In the genomic region with DNA sequence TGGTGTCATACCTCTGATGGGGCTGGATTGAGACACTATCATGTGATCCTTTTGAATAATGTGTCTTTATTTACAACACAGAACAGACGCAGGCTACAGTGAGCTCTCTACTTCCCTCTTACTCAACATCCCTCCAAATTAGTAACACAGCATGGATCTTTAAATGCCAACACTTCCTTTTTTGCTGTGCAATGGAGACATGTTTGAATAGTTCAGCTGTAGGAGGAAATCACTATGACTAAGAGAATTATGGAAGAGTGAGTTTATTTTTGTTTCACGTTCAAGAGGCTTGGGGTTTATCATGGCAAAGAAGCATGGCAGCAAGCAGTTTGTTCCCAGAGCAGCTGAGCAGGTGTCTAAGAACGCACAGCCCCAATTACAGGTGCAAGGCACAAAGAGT, we compare ENCODE assay signal across 34 mouse cellular contexts.
"Had no signal": no experiment of that assay in that cellular context is flagged by ENCODE, and none has a peak within 500 bp of the region (broad histone marks: within the 10 kb centered on the region; RNA-seq: fewer than 3 reads in every experiment).

No protein-coding gene starts in this region.

- H3K27ac ChIP-seq: heart, embryonic 13.5 days; heart, embryonic 15.5 days; hindbrain, embryonic 10.5 days; hindbrain, embryonic 12.5 days; hindbrain, embryonic 13.5 days; hindbrain, embryonic 14.5 days; hindbrain, embryonic 15.5 days; hindbrain, postnatal 0 days; intestine, embryonic 15.5 days; kidney, embryonic 15.5 days; kidney, postnatal 0 days; layer of hippocampus, adult 2 months; left cerebral cortex, adult 2 months had no signal

- H3K27me3 ChIP-seq: heart, embryonic 13.5 days; heart, embryonic 15.5 days; hindbrain, embryonic 12.5 days; hindbrain, embryonic 13.5 days; hindbrain, embryonic 15.5 days; intestine, embryonic 15.5 days; kidney, embryonic 15.5 days had no signal

- H3K9ac ChIP-seq: heart, embryonic 13.5 days; heart, embryonic 15.5 days; hindbrain, embryonic 12.5 days; hindbrain, embryonic 13.5 days; hindbrain, embryonic 14.5 days; hindbrain, embryonic 15.5 days; intestine, embryonic 15.5 days; kidney, embryonic 15.5 days had no signal

- H3K9me3 ChIP-seq: heart, embryonic 13.5 days; heart, embryonic 15.5 days; hindbrain, embryonic 10.5 days; hindbrain, embryonic 12.5 days; hindbrain, embryonic 13.5 days; hindbrain, embryonic 15.5 days; intestine, embryonic 15.5 days; kidney, embryonic 15.5 days had no signal

- H3K36me3 ChIP-seq: heart, embryonic 13.5 days; heart, embryonic 15.5 days; hindbrain, embryonic 10.5 days; hindbrain, embryonic 12.5 days; hindbrain, embryonic 13.5 days; hindbrain, embryonic 15.5 days; intestine, embryonic 15.5 days; kidney, embryonic 15.5 days had no signal

- DNase-seq: heart, postnatal 10 days; heart, postnatal 14 days; heart, postnatal 36 days; heart, postnatal 4 days; kidney, adult 11 months; kidney, adult 18-20 months; kidney, adult 2 months; kidney, adult 8-10 months; kidney, adult 9 months; kidney, postnatal 10 days; kidney, postnatal 14 days; kidney, postnatal 25 days; kidney, postnatal 36 days; kidney, postnatal 4 days; layer of hippocampus, adult 9-11 months; layer of hippocampus, postnatal 36 days had no signal

- H3K4me1 ChIP-seq: heart, embryonic 13.5 days; heart, embryonic 15.5 days; hindbrain, embryonic 10.5 days; hindbrain, embryonic 12.5 days; hindbrain, embryonic 13.5 days; hindbrain, embryonic 15.5 days; intestine, embryonic 15.5 days; kidney, embryonic 15.5 days had no signal

- H3K4me3 ChIP-seq: heart, embryonic 13.5 days; heart, embryonic 15.5 days; hindbrain, embryonic 10.5 days; hindbrain, embryonic 12.5 days; hindbrain, embryonic 13.5 days; hindbrain, embryonic 15.5 days; intestine, embryonic 15.5 days; kidney, embryonic 15.5 days; layer of hippocampus, adult 2 months; left cerebral cortex, adult 2 months had no signal

- ATAC-seq: hindbrain, embryonic 16.5 days; hindbrain, postnatal 0 days; inflammation-experienced regulatory T-cells, adult 6 months; intestine, embryonic 15.5 days; intestine, embryonic 16.5 days; intestine, postnatal 0 days had no signal

- H3K4me2 ChIP-seq: heart, embryonic 11.5 days; heart, embryonic 13.5 days; heart, embryonic 15.5 days; hindbrain, embryonic 12.5 days; hindbrain, embryonic 13.5 days; hindbrain, embryonic 14.5 days; hindbrain, embryonic 15.5 days; intestine, embryonic 15.5 days; kidney, embryonic 15.5 days had no signal
